Comparison of ENCODE assay signal across 8 mouse cellular contexts in genomic region chr2:141231011-141231668, GRCm38 (mm10).
A peak's percentile ranks its signal among the peaks of the same experiment; 100 is the strongest.
DNase-seq lines count a peak whose midpoint lies in the region; ATAC-seq and TF ChIP-seq lines count a peak whose summit lies in the region.

No protein-coding gene starts in this region.

- TF ChIP-seq EP300 in stomach, postnatal 0 days (optimal IDR thresholded peaks at IDR 0.05) = no peak

- 0 out of 2 replicates have a peak overlapping the region, but pooled peaks have one; percentile 11 for H3K4me2 ChIP-seq in stomach, embryonic 15.5 days
- H3K4me2 ChIP-seq in stomach, postnatal 0 days (replicated peaks; ENCODE audit: low read depth) = no peak overlapping the region
- peak overlapping the region; percentile 35 for H3K4me2 ChIP-seq in neural tube, embryonic 15.5 days

- H3K4me1 ChIP-seq in stomach, embryonic 15.5 days = no peaks in the 10 kb centered on the region
- no peaks in the 10 kb centered on the region for H3K4me1 ChIP-seq in stomach, postnatal 0 days (replicated peaks; ENCODE audit: control insufficient read depth, insufficient read depth)
- peaks cover 7% of the 10 kb centered on the region; the same call in 1 of the 2 replicates for H3K4me1 ChIP-seq in neural tube, embryonic 15.5 days
- no peaks in the 10 kb centered on the region for H3K4me1 ChIP-seq in kidney, adult 2 months (ENCODE audit: control insufficient read depth, insufficient read depth, low read length)

- WGBS in stomach, embryonic 15.5 days = 23% methylated on average over 16 of the region's 16 CpGs
- WGBS in stomach, postnatal 0 days = 23% methylated on average over 16 of the region's 16 CpGs
- WGBS in neural tube, embryonic 15.5 days = 35% methylated on average over 16 of the region's 16 CpGs
- WGBS in kidney, adult 2 months = 48% methylated on average over 16 of the region's 16 CpGs

- no peak overlapping the region for H3K4me3 ChIP-seq in stomach, embryonic 15.5 days (replicated peaks)
- H3K4me3 ChIP-seq in stomach, postnatal 0 days (ENCODE audit: low read depth, low read length) = no peak overlapping the region
- H3K4me3 ChIP-seq in neural tube, embryonic 15.5 days (replicated peaks) = no peak overlapping the region
- H3K4me3 ChIP-seq in kidney, adult 2 months (ENCODE audit: insufficient read depth, low read depth, low read length) = no peak overlapping the region

- no peak for TF ChIP-seq POLR2A in kidney, adult 2 months (IDR thresholded peaks at IDR 0.05; ENCODE audit: low read depth, low read length)

- DNase-seq in adrenal gland, adult (ENCODE audit: inconsistent age in 2 of 2, low spot score in 1 of 2) = peak; percentile 8 to 30
- DNase-seq in adrenal gland, postnatal 25 days = no peak
- DNase-seq in stomach, postnatal 0 days (ENCODE audit: low spot score) = no peak
- peak; percentile 31 to 49 for DNase-seq in left cerebral cortex, adult 18-20 months (ENCODE audit: low spot score in 2 of 2)
- no peak for DNase-seq in kidney, adult 2 months

- no peak overlapping the region for H3K27ac ChIP-seq in stomach, embryonic 15.5 days
- no peak overlapping the region for H3K27ac ChIP-seq in stomach, postnatal 0 days (replicated peaks)
- H3K27ac ChIP-seq in neural tube, embryonic 15.5 days (replicated peaks) = no peak overlapping the region
- H3K27ac ChIP-seq in kidney, adult 2 months (ENCODE audit: insufficient read depth, low read depth, low read length) = no peak overlapping the region

- H3K36me3 ChIP-seq in stomach, embryonic 15.5 days = no peaks in the 10 kb centered on the region
- no peaks in the 10 kb centered on the region for H3K36me3 ChIP-seq in stomach, postnatal 0 days (ENCODE audit: control insufficient read depth, insufficient read depth, low read length)
- H3K36me3 ChIP-seq in neural tube, embryonic 15.5 days = no peaks in the 10 kb centered on the region
- H3K36me3 ChIP-seq in kidney, adult 2 months (ENCODE audit: control insufficient read depth, insufficient read depth, low read length) = no peaks in the 10 kb centered on the region

- no peak for TF ChIP-seq CTCF in stomach, postnatal 0 days (IDR thresholded peaks at IDR 0.05; ENCODE audit: low read depth)
- no peak for TF ChIP-seq CTCF in kidney, adult 2 months (conservative IDR thresholded peaks at IDR 0.05; ENCODE audit: insufficient read depth, insufficient read length, low read depth, low read length)

- ATAC-seq in stomach, embryonic 15.5 days (ENCODE audit: insufficient read depth, low FRiP score, low read depth) = no peak
- no peak for ATAC-seq in stomach, postnatal 0 days (ENCODE audit: low FRiP score, low TSS enrichment)
- ATAC-seq in neural tube, embryonic 15.5 days (ENCODE audit: low FRiP score) = no peak
- no peak for ATAC-seq in megakaryocyte progenitor cell, adult 5-6 weeks (replicated peaks; ENCODE audit: poor library complexity)

- H3K27me3 ChIP-seq in stomach, embryonic 15.5 days (replicated peaks) = no peaks in the 10 kb centered on the region
- H3K27me3 ChIP-seq in stomach, postnatal 0 days (ENCODE audit: control insufficient read depth, insufficient read depth, low read length) = no peaks in the 10 kb centered on the region
- no peaks in the 10 kb centered on the region for H3K27me3 ChIP-seq in neural tube, embryonic 15.5 days (replicated peaks)
- H3K27me3 ChIP-seq in kidney, adult 2 months (replicated peaks; ENCODE audit: control insufficient read depth, insufficient read depth, low read length) = no peaks in the 10 kb centered on the region

- no peak overlapping the region for H3K9ac ChIP-seq in stomach, embryonic 15.5 days
- H3K9ac ChIP-seq in stomach, postnatal 0 days (ENCODE audit: low read length) = no peak overlapping the region
- H3K9ac ChIP-seq in neural tube, embryonic 15.5 days (replicated peaks) = no peak overlapping the region; the same call in 1 of the 2 replicates

- H3K9me3 ChIP-seq in stomach, embryonic 15.5 days = no peaks in the 10 kb centered on the region
- H3K9me3 ChIP-seq in stomach, postnatal 0 days (ENCODE audit: control insufficient read depth, low read length) = no peaks in the 10 kb centered on the region
- no peaks in the 10 kb centered on the region for H3K9me3 ChIP-seq in neural tube, embryonic 15.5 days (replicated peaks)

Comparison
In these comparisons a context has a peak if more than half of its experiments do, and no peak if none do; other contexts are left out.
1. DNase-seq: peak in adrenal gland, adult (2 of 2) and left cerebral cortex, adult 18-20 months (2 of 2); none in adrenal gland, postnatal 25 days (single experiment), stomach, postnatal 0 days (single experiment) and kidney, adult 2 months (single experiment).